Mouse (Mus musculus): Measurements from ENCODE around the gene Sobp. TPM values are rescaled to one million over a fixed set of nuclear protein-coding genes. Genes with fewer than 3 reads are reported as not detected.

Sobp gene
- polyA plus RNA-seq, 1 experiment = 1.8 TPM

DNA sequence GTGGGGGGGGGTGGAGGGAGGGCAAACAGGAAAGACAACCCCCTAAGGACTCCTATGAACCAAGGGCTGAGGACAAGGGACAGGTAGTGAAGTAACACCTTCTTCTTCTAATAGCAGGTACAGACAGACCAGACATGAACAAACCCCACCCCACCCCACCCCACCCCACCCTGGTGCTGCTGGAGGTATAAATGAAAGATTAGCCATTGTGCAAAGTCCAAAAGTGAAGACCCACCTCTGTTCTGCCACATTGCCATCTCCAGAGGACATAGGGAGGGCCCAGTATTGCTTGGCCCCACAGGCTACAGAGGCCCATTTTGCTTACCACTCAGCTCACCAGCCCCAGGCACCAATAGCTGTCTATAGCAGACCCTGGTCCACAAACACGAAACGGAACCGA lies 219.1 kb downstream of the Sobp start:
- Histone ChIP-seq H3K27me3 (ENCODE audit: control insufficient read depth, insufficient read depth, low read length) (no peaks in the 10 kb centered on the region), H3K36me3 (ENCODE audit: control insufficient read depth, insufficient read depth, low read length) (no peaks in the 10 kb centered on the region), H3K4me3 (ENCODE audit: control insufficient read depth, low read depth, low read length) (no peak overlapping the region), H3K27ac (ENCODE audit: control insufficient read depth, insufficient read depth, low read depth, low read length) (no peak overlapping the region), H3K4me1 (ENCODE audit: control insufficient read depth, insufficient read depth, low read length) (peaks cover 18% of the 10 kb centered on the region)
- TF ChIP-seq CTCF (IDR thresholded peaks at IDR 0.05; ENCODE audit: control insufficient read depth, insufficient read depth, insufficient replicate concordance, low read depth, low read length) = no peak
- no peak for TF ChIP-seq POLR2A (IDR thresholded peaks at IDR 0.05; ENCODE audit: control insufficient read depth, low read depth, low read length)

DNA sequence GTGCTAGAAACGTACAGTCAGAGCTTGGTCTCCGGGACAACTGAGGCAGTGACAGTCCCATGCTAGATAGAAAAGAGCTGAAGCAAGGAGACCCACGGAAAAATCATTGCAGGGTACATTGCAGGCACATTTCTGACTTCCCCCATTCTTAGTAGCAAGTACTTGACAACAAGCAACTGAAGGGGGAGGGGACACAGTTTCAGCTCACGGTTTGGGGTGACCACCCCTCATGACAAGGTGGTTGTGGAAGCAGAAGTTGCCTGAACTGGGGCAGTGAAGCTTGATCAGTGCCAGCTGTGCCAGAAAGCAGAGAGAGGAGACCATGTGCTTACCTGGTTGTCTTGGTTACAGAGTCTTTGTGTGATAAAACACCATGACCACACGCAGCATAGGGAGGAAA lies 220.7 kb downstream of the Sobp start:
- Histone ChIP-seq H3K27me3 (ENCODE audit: control insufficient read depth, insufficient read depth, low read length) (no peaks in the 10 kb centered on the region), H3K36me3 (ENCODE audit: control insufficient read depth, insufficient read depth, low read length) (no peaks in the 10 kb centered on the region), H3K4me1 (ENCODE audit: control insufficient read depth, insufficient read depth, low read length) (peaks cover 18% of the 10 kb centered on the region), H3K27ac (ENCODE audit: control insufficient read depth, insufficient read depth, low read depth, low read length) (no peak overlapping the region), H3K4me3 (ENCODE audit: control insufficient read depth, low read depth, low read length) (no peak overlapping the region)
- TF ChIP-seq POLR2A (IDR thresholded peaks at IDR 0.05; ENCODE audit: control insufficient read depth, low read depth, low read length) = no peak
- no peak for TF ChIP-seq CTCF (IDR thresholded peaks at IDR 0.05; ENCODE audit: control insufficient read depth, insufficient read depth, insufficient replicate concordance, low read depth, low read length)

Other genes starting within 250 kb of the Sobp start
- 0.49 and 0.52 TPM in 2 replicates for gene 9030612E09Rik, start 174 bp upstream of the Sobp start, polyA plus RNA-seq (2012; rRNA removed)
- gene Pdss2, start 47.0 kb upstream of the Sobp start, polyA plus RNA-seq (2012; rRNA removed) = 3.6 and 3.7 TPM in 2 replicates

All from testis, adult 2 months (tissue).